Mouse (Mus musculus): ENCODE results near the gene Cdc5l.

GRCm38 (mm10) chr17:45457487-45457886, 23.9 kb upstream of the Cdc5l start:
- TF ChIP-seq POLR2A (IDR thresholded peaks at IDR 0.05; ENCODE audit: control insufficient read depth, extremely low read depth, insufficient read depth, low read length, poor library complexity) = no peak
- no peak for TF ChIP-seq CTCF (IDR thresholded peaks at IDR 0.05; ENCODE audit: borderline replicate concordance, control insufficient read depth, extremely low read depth, insufficient read depth, low read length, poor library complexity)
